Mouse (Mus musculus): Measurements from ENCODE around the gene Anapc15. TPM values are rescaled to one million over a fixed set of nuclear protein-coding genes. Genes with fewer than 3 reads are reported as not detected.

The Anapc15 gene
- total and polyA plus RNA-seq, 3 experiments = 20.5 to 128 (median 63.3) TPM

DNA sequence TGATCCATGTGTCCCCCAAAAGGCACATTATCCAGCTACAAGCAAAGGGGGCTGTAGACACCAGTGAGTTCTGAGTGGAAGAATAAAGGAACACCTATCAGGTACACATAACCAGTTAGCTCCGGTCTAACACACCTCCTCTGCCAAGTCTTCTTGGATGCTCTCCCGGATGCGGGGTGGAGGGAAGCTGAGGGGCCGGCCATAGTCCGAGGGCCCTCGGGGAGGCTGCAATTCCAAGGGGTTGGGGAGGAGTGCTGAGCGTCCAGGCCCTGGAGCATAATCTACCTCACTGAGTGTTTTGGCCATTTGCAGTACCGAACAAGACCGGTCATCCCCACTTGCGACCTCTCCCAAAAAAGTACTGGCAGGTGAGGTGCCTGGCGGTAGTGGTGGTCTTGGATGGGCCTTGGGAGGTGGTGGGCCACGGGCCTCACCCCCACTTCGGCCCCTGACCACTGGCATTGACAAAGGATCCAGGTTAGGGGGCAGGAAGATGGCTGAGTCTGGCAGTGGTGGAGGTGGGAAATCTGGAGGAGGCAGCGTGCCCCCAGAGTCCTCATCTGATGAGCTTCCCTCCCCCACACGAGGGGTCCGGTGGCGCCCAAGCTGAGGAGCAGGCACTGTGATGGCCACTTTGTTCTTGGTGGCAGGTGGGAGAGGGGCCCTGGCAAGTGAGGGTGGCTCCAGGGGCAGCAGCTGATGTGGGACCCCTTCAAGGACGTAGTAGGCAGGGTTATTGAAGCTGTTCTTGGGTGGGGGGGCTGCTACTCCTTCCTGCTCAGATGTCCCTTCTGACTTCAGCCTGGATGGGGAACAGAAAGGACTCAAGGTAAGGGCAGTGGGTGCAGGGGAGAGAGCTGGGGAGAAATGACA lies 39.5 kb upstream of the Anapc15 start:
- Histone ChIP-seq H3K4me3 (ENCODE audit: low read depth, low read length) (no peak overlapping the region), H3K4me1 (ENCODE audit: insufficient read depth, low read depth, low read length) (no peaks in the 10 kb centered on the region), H3K36me3 (replicated peaks) (peaks cover 62% of the 10 kb centered on the region), H3K27me3 (ENCODE audit: insufficient read depth, low read length) (peaks cover 5% of the 10 kb centered on the region; the same call in 1 of the 2 replicates), H3K9me3 (replicated peaks) (peaks cover 14% of the 10 kb centered on the region)
- DNase-seq (ENCODE audit: low spot score) = no peak
- ATAC-seq (ENCODE audit: extremely low read depth, insufficient number of reproducible peaks, low FRiP score, poor library complexity, severe bottlenecking) = no peak
- TF ChIP-seq POLR2AphosphoS5 (IDR thresholded peaks at IDR 0.05; ENCODE audit: insufficient replicate concordance, low read depth, low read length) (no peak), GATA1 (IDR thresholded peaks at IDR 0.05; ENCODE audit: borderline replicate concordance, low read length) (no peak), GATA2 (IDR thresholded peaks at IDR 0.05; ENCODE audit: borderline replicate concordance, low read depth, low read length) (no peak), TAL1 (conservative IDR thresholded peaks at IDR 0.05; ENCODE audit: low read depth, low read length) (no peak), CTCF (IDR thresholded peaks at IDR 0.05; ENCODE audit: low read depth, low read length) (no peak)

DNA sequence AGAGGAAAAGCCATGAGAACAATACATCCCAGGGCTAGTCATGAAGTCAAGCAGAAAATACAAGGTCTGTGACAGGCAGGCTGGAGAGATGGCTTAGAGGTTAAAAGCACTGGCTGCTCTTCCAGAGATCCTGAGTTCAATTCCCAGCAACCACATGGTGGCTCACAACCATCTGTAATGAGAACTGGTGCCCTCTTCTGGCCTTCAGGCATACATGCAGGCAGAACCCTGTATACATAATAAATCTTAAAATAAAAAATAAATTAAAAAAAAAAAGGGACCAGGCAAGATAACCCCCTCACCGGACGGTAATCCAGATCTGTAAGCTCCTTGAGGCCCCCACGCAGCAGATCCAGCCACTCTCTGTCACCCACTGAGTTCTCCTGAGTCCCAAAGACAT lies 33.1 kb upstream of the Anapc15 start:
- Histone ChIP-seq H3K36me3 (replicated peaks) (peaks cover 97% of the 10 kb centered on the region), H3K27me3 (ENCODE audit: insufficient read depth, low read length) (no peaks in the 10 kb centered on the region), H3K4me1 (ENCODE audit: insufficient read depth, low read depth, low read length) (no peaks in the 10 kb centered on the region), H3K9me3 (replicated peaks) (no peaks in the 10 kb centered on the region), H3K4me3 (ENCODE audit: low read depth, low read length) (no peak overlapping the region)
- no peak for TF ChIP-seq CTCF (IDR thresholded peaks at IDR 0.05; ENCODE audit: low read depth, low read length)
- TF ChIP-seq GATA2 (IDR thresholded peaks at IDR 0.05; ENCODE audit: borderline replicate concordance, low read depth, low read length) = no peak
- TF ChIP-seq POLR2AphosphoS5 (IDR thresholded peaks at IDR 0.05; ENCODE audit: insufficient replicate concordance, low read depth, low read length) = no peak
- TF ChIP-seq TAL1 (conservative IDR thresholded peaks at IDR 0.05; ENCODE audit: low read depth, low read length) = no peak
- no peak for TF ChIP-seq GATA1 (IDR thresholded peaks at IDR 0.05; ENCODE audit: borderline replicate concordance, low read length)
- no peak for ATAC-seq (ENCODE audit: extremely low read depth, insufficient number of reproducible peaks, low FRiP score, poor library complexity, severe bottlenecking)
- DNase-seq (ENCODE audit: low spot score) = no peak

DNA sequence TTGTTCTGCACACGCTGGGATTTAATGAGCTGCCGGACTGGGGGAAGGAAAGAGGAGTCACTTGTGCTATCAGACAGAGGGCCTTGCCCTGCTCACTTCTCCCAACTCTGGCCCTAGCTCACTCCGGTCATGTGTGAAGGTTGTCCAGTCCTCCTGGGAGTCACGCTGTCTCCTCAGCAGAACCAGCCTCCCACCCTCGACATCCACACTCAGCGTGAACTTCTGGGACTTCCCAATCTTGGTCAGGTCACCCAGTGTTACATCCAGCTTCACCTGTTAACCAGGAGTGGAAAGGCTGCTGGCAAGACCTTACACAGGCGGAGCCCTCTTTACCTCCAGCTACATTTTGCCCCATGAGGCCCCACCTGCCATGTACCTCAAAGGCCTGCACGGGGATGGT lies 32.1 kb upstream of the Anapc15 start:
- TF ChIP-seq GATA2 (IDR thresholded peaks at IDR 0.05; ENCODE audit: borderline replicate concordance, low read depth, low read length) (no peak), TAL1 (conservative IDR thresholded peaks at IDR 0.05; ENCODE audit: low read depth, low read length) (no peak), CTCF (IDR thresholded peaks at IDR 0.05; ENCODE audit: low read depth, low read length) (no peak), POLR2AphosphoS5 (IDR thresholded peaks at IDR 0.05; ENCODE audit: insufficient replicate concordance, low read depth, low read length) (no peak), GATA1 (IDR thresholded peaks at IDR 0.05; ENCODE audit: borderline replicate concordance, low read length) (no peak)
- Histone ChIP-seq H3K36me3 (replicated peaks) (peaks cover 88% of the 10 kb centered on the region), H3K9me3 (replicated peaks) (no peaks in the 10 kb centered on the region), H3K4me1 (ENCODE audit: insufficient read depth, low read depth, low read length) (peaks cover 7% of the 10 kb centered on the region), H3K4me3 (ENCODE audit: low read depth, low read length) (no peak overlapping the region), H3K27me3 (ENCODE audit: insufficient read depth, low read length) (no peaks in the 10 kb centered on the region)
- ATAC-seq (ENCODE audit: extremely low read depth, insufficient number of reproducible peaks, low FRiP score, poor library complexity, severe bottlenecking) (no peak), DNase-seq (ENCODE audit: low spot score) (no peak)

DNA sequence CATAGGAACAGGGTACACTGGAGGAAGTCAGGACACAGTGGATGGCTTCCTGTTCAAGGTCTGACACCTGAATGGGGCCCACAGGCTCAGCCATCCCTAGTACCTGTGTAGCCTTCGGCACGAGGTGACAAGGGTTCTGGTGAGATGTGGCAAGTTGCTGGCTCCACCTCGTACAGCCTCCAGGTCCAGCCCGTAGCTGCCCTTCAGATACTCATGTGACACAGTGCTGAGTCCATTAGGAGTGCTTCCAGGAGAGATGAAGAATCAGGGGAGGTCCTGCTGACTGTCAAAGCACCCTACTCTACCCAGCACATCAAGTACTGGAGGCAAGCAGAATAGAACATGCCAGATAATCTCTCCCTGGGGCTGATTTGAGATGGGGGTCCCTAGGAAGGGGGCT lies 31.1 kb upstream of the Anapc15 start:
- H3K4me3 ChIP-seq (ENCODE audit: low read depth, low read length) = no peak overlapping the region
- no peaks in the 10 kb centered on the region for H3K9me3 ChIP-seq (replicated peaks)
- H3K4me1 ChIP-seq (ENCODE audit: insufficient read depth, low read depth, low read length) = peaks cover 16% of the 10 kb centered on the region
- peaks cover 79% of the 10 kb centered on the region for H3K36me3 ChIP-seq (replicated peaks)
- TF ChIP-seq CTCF (IDR thresholded peaks at IDR 0.05; ENCODE audit: low read depth, low read length) = no peak
- TF ChIP-seq TAL1 (conservative IDR thresholded peaks at IDR 0.05; ENCODE audit: low read depth, low read length) = no peak
- TF ChIP-seq GATA2 (IDR thresholded peaks at IDR 0.05; ENCODE audit: borderline replicate concordance, low read depth, low read length) = no peak
- no peak for TF ChIP-seq POLR2AphosphoS5 (IDR thresholded peaks at IDR 0.05; ENCODE audit: insufficient replicate concordance, low read depth, low read length)
- TF ChIP-seq GATA1 (IDR thresholded peaks at IDR 0.05; ENCODE audit: borderline replicate concordance, low read length) = no peak
- no peak for ATAC-seq (ENCODE audit: extremely low read depth, insufficient number of reproducible peaks, low FRiP score, poor library complexity, severe bottlenecking)
- H3K27me3 ChIP-seq (ENCODE audit: insufficient read depth, low read length) = no peaks in the 10 kb centered on the region
- no peak for DNase-seq (ENCODE audit: low spot score)

DNA sequence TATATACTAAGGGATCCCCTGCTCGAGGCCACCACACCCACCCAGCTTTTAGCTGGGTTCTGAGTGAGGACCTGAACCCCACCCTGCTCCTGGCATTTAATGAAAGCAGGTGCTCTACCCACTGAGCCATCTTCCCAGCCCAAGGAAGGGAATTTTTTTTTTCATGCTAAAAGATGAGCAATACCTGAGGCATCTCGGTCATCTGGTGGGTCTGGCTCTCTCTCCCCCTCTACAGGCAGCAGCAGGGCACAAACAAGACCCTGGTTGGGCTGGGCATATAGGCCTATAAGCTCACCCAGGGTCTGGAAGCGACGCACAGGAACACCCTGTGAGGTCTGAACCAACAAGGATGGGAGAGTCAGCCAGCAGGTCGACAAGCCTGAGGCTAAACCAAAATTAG lies 30.2 kb upstream of the Anapc15 start:
- ATAC-seq (ENCODE audit: extremely low read depth, insufficient number of reproducible peaks, low FRiP score, poor library complexity, severe bottlenecking) = no peak
- no peak for DNase-seq (ENCODE audit: low spot score)
- Histone ChIP-seq H3K4me3 (ENCODE audit: low read depth, low read length) (no peak overlapping the region), H3K27me3 (ENCODE audit: insufficient read depth, low read length) (peaks cover 5% of the 10 kb centered on the region), H3K9me3 (replicated peaks) (no peaks in the 10 kb centered on the region), H3K4me1 (ENCODE audit: insufficient read depth, low read depth, low read length) (peaks cover 26% of the 10 kb centered on the region), H3K36me3 (replicated peaks) (peaks cover 69% of the 10 kb centered on the region)
- TF ChIP-seq TAL1 (conservative IDR thresholded peaks at IDR 0.05; ENCODE audit: low read depth, low read length) = no peak
- TF ChIP-seq GATA2 (IDR thresholded peaks at IDR 0.05; ENCODE audit: borderline replicate concordance, low read depth, low read length) = no peak
- no peak for TF ChIP-seq POLR2AphosphoS5 (IDR thresholded peaks at IDR 0.05; ENCODE audit: insufficient replicate concordance, low read depth, low read length)
- no peak for TF ChIP-seq GATA1 (IDR thresholded peaks at IDR 0.05; ENCODE audit: borderline replicate concordance, low read length)
- no peak for TF ChIP-seq CTCF (IDR thresholded peaks at IDR 0.05; ENCODE audit: low read depth, low read length)

DNA sequence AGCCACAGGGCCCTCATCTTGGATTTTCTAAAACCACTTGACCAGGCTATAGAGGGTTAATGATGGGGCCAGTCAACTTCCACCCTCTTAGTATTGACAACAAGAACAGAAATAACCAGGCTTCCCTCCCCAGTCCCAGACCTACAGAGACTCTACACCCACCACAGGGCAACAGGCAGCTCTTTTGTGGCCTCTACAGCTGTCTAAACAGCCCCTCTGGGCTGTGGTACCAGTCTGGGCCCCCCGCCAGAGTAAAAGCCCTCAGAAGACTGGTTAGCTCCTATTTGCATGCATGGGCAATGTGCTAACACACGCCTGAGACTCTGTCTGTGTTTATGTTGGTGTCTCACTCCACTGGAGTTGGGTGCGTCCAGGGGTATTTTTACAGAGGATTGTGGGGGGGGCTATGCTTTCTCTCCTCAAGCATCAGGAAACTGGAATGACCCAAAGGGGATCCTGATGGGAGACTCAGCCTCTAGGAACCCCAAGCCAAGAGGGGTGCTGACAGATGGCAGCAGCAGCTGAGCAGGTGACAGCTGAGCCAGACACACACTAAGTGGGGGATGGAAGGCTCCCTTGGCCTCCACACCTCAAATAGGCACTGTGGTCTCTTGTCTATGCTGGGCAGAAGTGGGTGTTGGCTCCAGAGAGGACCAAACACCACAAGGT lies 29.5 kb upstream of the Anapc15 start:
- ATAC-seq (ENCODE audit: extremely low read depth, insufficient number of reproducible peaks, low FRiP score, poor library complexity, severe bottlenecking) (no peak), DNase-seq (ENCODE audit: low spot score) (no peak)
- TF ChIP-seq POLR2AphosphoS5 (IDR thresholded peaks at IDR 0.05; ENCODE audit: insufficient replicate concordance, low read depth, low read length) = no peak
- no peak for TF ChIP-seq CTCF (IDR thresholded peaks at IDR 0.05; ENCODE audit: low read depth, low read length)
- TF ChIP-seq TAL1 (conservative IDR thresholded peaks at IDR 0.05; ENCODE audit: low read depth, low read length) = no peak
- no peak for TF ChIP-seq GATA2 (IDR thresholded peaks at IDR 0.05; ENCODE audit: borderline replicate concordance, low read depth, low read length)
- TF ChIP-seq GATA1 (IDR thresholded peaks at IDR 0.05; ENCODE audit: borderline replicate concordance, low read length) = no peak
- Histone ChIP-seq H3K27me3 (ENCODE audit: insufficient read depth, low read length) (peaks cover 8% of the 10 kb centered on the region), H3K36me3 (replicated peaks) (peaks cover 62% of the 10 kb centered on the region), H3K4me3 (ENCODE audit: low read depth, low read length) (no peak overlapping the region), H3K4me1 (ENCODE audit: insufficient read depth, low read depth, low read length) (peaks cover 26% of the 10 kb centered on the region), H3K9me3 (replicated peaks) (no peaks in the 10 kb centered on the region)

Measured in G1E (cell line).